Mouse (Mus musculus) small intestine, adult 2 months (tissue): ENCODE measurements around the gene Kbtbd3. TPM values are rescaled to one million over a fixed set of nuclear protein-coding genes. Genes with fewer than 3 reads are reported as not detected.

ENCODE experiments used
- H3K27ac ChIP-seq: fragments of 200-500 bp; 2 replicates; pipeline ENCODE4 v1.5.1; 2012; ENCODE audit warnings: low read depth, low read length, control low read depth, inconsistent platforms; ENCODE audit not compliant: insufficient read depth
- H3K27me3 ChIP-seq: fragments of 200-500 bp; 2 replicates; pipeline ENCODE4 v1.6.1; 2012; ENCODE audit warnings: mild to moderate bottlenecking, moderate library complexity, low read length, inconsistent platforms; ENCODE audit not compliant: control insufficient read depth, insufficient read depth
- H3K36me3 ChIP-seq: fragments of 200-500 bp; 2 replicates; pipeline ENCODE4 v1.6.1; 2012; ENCODE audit warnings: mild to moderate bottlenecking, low read length, control low read depth, inconsistent platforms; ENCODE audit not compliant: control insufficient read depth, insufficient read depth
- H3K4me1 ChIP-seq: fragments of 200-500 bp; 2 replicates; pipeline ENCODE4 v1.6.1; 2012; ENCODE audit warnings: low read length, inconsistent platforms, mixed read lengths; ENCODE audit not compliant: control insufficient read depth, insufficient read depth, insufficient read length
- H3K4me3 ChIP-seq: fragments of 200-500 bp; 2 replicates; pipeline ENCODE4 v1.5.1; 2012; ENCODE audit warnings: low read depth, mild to moderate bottlenecking, control low read depth, inconsistent platforms, low read length, moderate library complexity
- CTCF ChIP-seq: fragments of 200-500 bp; IDR thresholded peaks from 2 replicates; pipeline ENCODE4 v1.5.1; 2012; ENCODE audit warnings: low read depth, mild to moderate bottlenecking, control low read depth, inconsistent platforms, low read length, moderate library complexity, mixed read lengths; ENCODE audit not compliant: insufficient replicate concordance, insufficient read length; ENCODE audit errors: extremely low read depth
- POLR2A ChIP-seq: fragments of 200-500 bp; IDR thresholded peaks from 2 replicates; pipeline ENCODE4 v1.6.1; 2012; ENCODE audit warnings: low read depth, mild to moderate bottlenecking, control low read depth, inconsistent platforms, low read length, moderate library complexity
- WGBS: fragments of 180-500 bp; shearing (Covaris S2); methylation state at CpG from one replicate; pipeline ENCODE4 v1.1.7; 2018; 5-methylcytosine and 5-hydroxymethylcytosine counted together
- polyA plus RNA-seq: library from polyadenylated mRNA; depleted of rRNA; stranded (reverse); fragments of >200 nt; gene quantifications from 2 replicates; pipeline ENCODE4 v1.2.3, GENCODE M21; 2012; rRNA removed

Kbtbd3 gene
- 0.05 TPM in 1 of 2 replicates, not detected in the other for polyA plus RNA-seq

- under 1% methylated on average over 53 of the region's 53 CpGs for WGBS
- H3K4me1 ChIP-seq, result no peaks in the 10 kb centered on the region
- TF ChIP-seq CTCF (no peak), POLR2A (peak; percentile 65)
- H3K4me3 ChIP-seq, result peak within 1 kb of the TSS; percentile 91
- no peaks in the 10 kb centered on the region; the same call in 1 of the 2 replicates for H3K36me3 ChIP-seq
- H3K27ac ChIP-seq, result peak within 1 kb of the TSS; percentile 89
- H3K27me3 ChIP-seq, result no peaks in the 10 kb centered on the region
These were observed at the start of gene Kbtbd3, which contains the start of gene Aasdhppt for GRCm38 (mm10) chr9:4309351-4310085. TSS of gene Kbtbd3 (plus strand) at chr9:4309833. TSS of gene Aasdhppt (minus strand) at chr9:4309471.

GRCm38 (mm10) chr9:4259841-4260745, 49.5 kb upstream of the Kbtbd3 start:
- H3K27me3 ChIP-seq, result no peaks in the 10 kb centered on the region
- H3K27ac ChIP-seq, result no peak overlapping the region
- 57% methylated on average over 65 of the region's 65 CpGs for WGBS
- no peak overlapping the region for H3K4me3 ChIP-seq
- TF ChIP-seq POLR2A (no peak), CTCF (no peak)
- H3K4me1 ChIP-seq, result no peaks in the 10 kb centered on the region
- no peaks in the 10 kb centered on the region for H3K36me3 ChIP-seq

GRCm38 (mm10) chr9:4260746-4261090, 48.9 kb upstream of the Kbtbd3 start:
- no peak overlapping the region for H3K4me3 ChIP-seq
- no peaks in the 10 kb centered on the region for H3K36me3 ChIP-seq
- no peak overlapping the region for H3K27ac ChIP-seq
- TF ChIP-seq CTCF, result no peak
- WGBS, result 76% methylated on average over 12 of the region's 12 CpGs
- H3K27me3 ChIP-seq, result no peaks in the 10 kb centered on the region
- no peaks in the 10 kb centered on the region for H3K4me1 ChIP-seq

GRCm38 (mm10) chr9:4266881-4267280, 42.8 kb upstream of the Kbtbd3 start:
- H3K27ac ChIP-seq, result no peak overlapping the region
- no peaks in the 10 kb centered on the region for H3K27me3 ChIP-seq
- no peaks in the 10 kb centered on the region for H3K36me3 ChIP-seq
- no peak overlapping the region for H3K4me3 ChIP-seq
- no peaks in the 10 kb centered on the region for H3K4me1 ChIP-seq
- 97% methylated on average over 3 of the region's 3 CpGs for WGBS
- TF ChIP-seq CTCF (no peak), POLR2A (no peak)

GRCm38 (mm10) chr9:4283850-4284249, 25.8 kb upstream of the Kbtbd3 start:
- H3K4me3 ChIP-seq, result no peak overlapping the region
- no peak overlapping the region for H3K27ac ChIP-seq
- no peaks in the 10 kb centered on the region for H3K27me3 ChIP-seq
- no peak for TF ChIP-seq POLR2A
- no peak for TF ChIP-seq CTCF
- 38% methylated on average over 3 of the region's 3 CpGs for WGBS
- H3K4me1 ChIP-seq, result no peaks in the 10 kb centered on the region
- H3K36me3 ChIP-seq, result 0 out of 2 replicates have a peak, but pooled peaks cover 2% of the 10 kb centered on the region

GRCm38 (mm10) chr9:4300466-4300865, 9.2 kb upstream of the Kbtbd3 start:
- no peak for TF ChIP-seq CTCF
- TF ChIP-seq POLR2A, result no peak
- WGBS, result 38% methylated on average over 2 of the region's 2 CpGs

GRCm38 (mm10) chr9:4304867-4305266, 4.8 kb upstream of the Kbtbd3 start:
- H3K27me3 ChIP-seq, result no peaks in the 10 kb centered on the region

More at GRCm38 (mm10) chr9:4300466-4300865, 9.2 kb upstream of the Kbtbd3 start:
- no peak overlapping the region for H3K27ac ChIP-seq
- H3K27me3 ChIP-seq, result no peaks in the 10 kb centered on the region
- peaks cover 16% of the 10 kb centered on the region for H3K36me3 ChIP-seq
- H3K4me3 ChIP-seq, result no peak overlapping the region
- H3K4me1 ChIP-seq, result no peaks in the 10 kb centered on the region

More at GRCm38 (mm10) chr9:4304867-4305266, 4.8 kb upstream of the Kbtbd3 start:
- WGBS, result 32% methylated on average over 1 of the region's 1 CpGs
- Histone ChIP-seq H3K27ac (no peak overlapping the region), H3K4me3 (no peak overlapping the region), H3K4me1 (no peaks in the 10 kb centered on the region), H3K36me3 (peaks cover 7% of the 10 kb centered on the region)
- TF ChIP-seq POLR2A (no peak), CTCF (no peak)
